Mouse (Mus musculus) liver, adult 2 months (tissue): Measurements from ENCODE around the gene Ube2d1. TPM values are rescaled to one million over a fixed set of nuclear protein-coding genes. Genes with fewer than 3 reads are reported as not detected.

ENCODE experiments used
- DNase-seq: peaks from one replicate; pipeline ENCODE4 v3.0.0-alpha.2; 2011; ENCODE audit warnings: low read depth, low spot score; ENCODE audit errors: extremely low read depth
- H3K27ac ChIP-seq: fragments of 200-500 bp; replicated peaks from 2 replicates; pipeline ENCODE4 v1.5.1; 2012; ENCODE audit warnings: low read depth, mild to moderate bottlenecking, control low read depth, inconsistent platforms, low read length; ENCODE audit not compliant: insufficient read depth
- H3K27me3 ChIP-seq: fragments of 200-500 bp; 2 replicates; pipeline ENCODE4 v1.6.1; 2012; ENCODE audit warnings: mild to moderate bottlenecking, moderate library complexity, low read length, inconsistent platforms; ENCODE audit not compliant: control insufficient read depth, insufficient read depth
- H3K36me3 ChIP-seq: fragments of 200-500 bp; 2 replicates; pipeline ENCODE4 v1.6.1; 2012; ENCODE audit warnings: low read length, inconsistent platforms; ENCODE audit not compliant: control insufficient read depth, insufficient read depth
- H3K4me1 ChIP-seq: fragments of 200-500 bp; 2 replicates; pipeline ENCODE4 v1.6.1; 2011; ENCODE audit warnings: low read length; ENCODE audit not compliant: control insufficient read depth, insufficient read depth
- H3K4me3 ChIP-seq: fragments of 200-500 bp; 2 replicates; pipeline ENCODE4 v1.5.1; 2011; ENCODE audit warnings: low read depth, mild to moderate bottlenecking, control low read depth, low read length, moderate library complexity; ENCODE audit not compliant: insufficient read depth
- H3K79me2 ChIP-seq: fragments of 200-500 bp; 2 replicates; pipeline ENCODE4 v1.6.1; 2012; ENCODE audit warnings: inconsistent platforms, mild to moderate bottlenecking, low read length, moderate library complexity; ENCODE audit not compliant: control insufficient read depth, insufficient read depth
- H3K9ac ChIP-seq: fragments of 200-500 bp; 2 replicates; pipeline ENCODE4 v1.6.1; 2012; ENCODE audit warnings: low read depth, mild to moderate bottlenecking, control low read depth, inconsistent platforms, low read length
- CTCF ChIP-seq: fragments of 200-500 bp; IDR thresholded peaks from 2 replicates; pipeline ENCODE4 v1.5.1; 2011; ENCODE audit warnings: low read depth, low read length, control low read depth
- POLR2A ChIP-seq: fragments of 200-500 bp; IDR thresholded peaks from 2 replicates; pipeline ENCODE4 v1.6.1; 2011; ENCODE audit warnings: low read length, control low read depth; ENCODE audit not compliant: insufficient read depth; ENCODE audit errors: extremely low read depth
- WGBS: fragments of 180-500 bp; shearing (Covaris S2); methylation state at CpG from one replicate; pipeline ENCODE4 v1.1.7; 2018; 5-methylcytosine and 5-hydroxymethylcytosine counted together
- polyA plus RNA-seq: library from polyadenylated mRNA; depleted of rRNA; stranded (reverse); fragments of >200 nt; gene quantifications from 2 replicates; pipeline ENCODE4 v1.2.3, GENCODE M21; 2012
- total RNA-seq: library from RNA; depleted of rRNA; stranded (reverse); fragments of >200 nt; gene quantifications from 2 replicates; pipeline ENCODE4 v1.2.3, GENCODE M21; 2014

Ube2d1 gene
- total and polyA plus RNA-seq, 2 experiments = 5.3 to 9.5 TPM

GRCm38 (mm10) chr10:71251256-71251655 is 33.8 kb downstream of the Ube2d1 start:
- Histone ChIP-seq H3K36me3 (peaks cover 4% of the 10 kb centered on the region; the same call in 1 of the 2 replicates), H3K4me3 (no peak overlapping the region), H3K4me1 (peaks cover 5% of the 10 kb centered on the region; the same call in 1 of the 2 replicates), H3K79me2 (no peaks in the 10 kb centered on the region), H3K27ac (no peak overlapping the region), H3K9ac (no peak overlapping the region), H3K27me3 (no peaks in the 10 kb centered on the region)
- DNase-seq = no peak
- TF ChIP-seq POLR2A (no peak), CTCF (no peak)
- whole genome bisulfite sequencing = 94% methylated on average over 5 of the region's 5 CpGs

DNA sequence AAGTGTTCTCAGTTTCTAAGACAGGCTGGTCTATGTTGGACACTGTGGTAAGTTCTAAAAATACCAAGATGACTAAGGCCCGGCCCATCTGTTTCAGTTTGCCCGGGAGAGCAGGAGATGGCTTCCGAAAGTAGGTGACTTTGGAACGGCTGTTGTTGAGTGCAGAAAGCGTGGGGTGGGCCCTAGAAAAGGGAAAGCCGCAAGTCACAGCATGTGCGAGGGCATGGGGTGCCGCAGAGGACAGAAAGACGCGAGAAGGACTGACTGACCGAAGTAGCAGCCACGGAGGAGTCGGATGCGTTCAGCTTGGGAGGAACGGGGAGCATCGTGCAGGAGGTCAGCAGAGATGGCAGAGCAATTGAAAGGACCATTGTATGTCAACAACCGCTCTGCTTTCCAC is 34.6 kb downstream of the Ube2d1 start:
- Histone ChIP-seq H3K36me3 (peaks cover 2% of the 10 kb centered on the region; the same call in 1 of the 2 replicates), H3K4me3 (no peak overlapping the region), H3K4me1 (peaks cover 5% of the 10 kb centered on the region; the same call in 1 of the 2 replicates), H3K79me2 (no peaks in the 10 kb centered on the region), H3K27ac (no peak overlapping the region), H3K27me3 (no peaks in the 10 kb centered on the region), H3K9ac (no peak overlapping the region)
- no peak for DNase-seq
- 91% methylated on average over 17 of the region's 17 CpGs for WGBS
- TF ChIP-seq CTCF (no peak), POLR2A (no peak)

DNA sequence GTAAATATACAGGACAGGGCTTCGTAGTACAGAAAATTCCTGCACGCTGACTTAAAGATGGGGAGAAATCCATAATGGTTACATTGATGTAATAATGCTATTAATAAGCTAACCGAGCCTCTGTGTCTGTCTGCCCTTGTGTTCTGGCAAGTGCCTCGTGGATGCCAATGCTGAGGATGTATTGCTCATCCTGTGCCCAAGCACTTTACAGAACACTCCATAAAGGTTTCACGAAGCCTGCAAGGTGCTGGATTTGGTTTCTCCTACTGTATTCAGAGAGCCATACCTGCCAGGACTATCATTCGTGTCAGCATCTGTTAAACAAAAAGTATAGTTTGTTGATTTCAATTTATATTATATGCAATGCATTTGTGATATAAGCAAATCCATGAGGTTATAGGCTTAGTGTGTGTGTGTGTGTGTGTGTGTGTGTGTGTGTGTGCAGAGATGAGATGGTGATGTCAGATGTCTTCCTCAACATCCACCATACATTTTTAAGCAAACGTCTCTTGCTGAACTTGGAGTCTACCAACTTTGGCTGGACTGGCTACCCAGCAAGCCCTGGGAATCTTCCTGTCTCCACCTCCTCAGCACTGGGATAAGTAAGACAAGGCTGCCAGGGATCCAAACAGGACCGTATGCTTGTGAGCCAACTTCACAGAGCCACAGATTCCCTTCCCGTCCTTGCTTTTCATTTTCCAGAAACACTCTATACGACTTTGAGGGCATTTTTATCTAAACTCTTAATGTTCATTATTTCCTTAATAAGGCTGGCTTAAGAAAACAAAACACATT is 35.8 kb downstream of the Ube2d1 start:
- Histone ChIP-seq H3K79me2 (no peaks in the 10 kb centered on the region), H3K4me3 (no peak overlapping the region), H3K4me1 (peaks cover 5% of the 10 kb centered on the region; the same call in 1 of the 2 replicates), H3K36me3 (no peaks in the 10 kb centered on the region), H3K9ac (no peak overlapping the region), H3K27me3 (no peaks in the 10 kb centered on the region), H3K27ac (no peak overlapping the region)
- TF ChIP-seq CTCF (no peak), POLR2A (no peak)
- DNase-seq = no peak
- 79% methylated on average over 10 of the region's 10 CpGs for WGBS

DNA sequence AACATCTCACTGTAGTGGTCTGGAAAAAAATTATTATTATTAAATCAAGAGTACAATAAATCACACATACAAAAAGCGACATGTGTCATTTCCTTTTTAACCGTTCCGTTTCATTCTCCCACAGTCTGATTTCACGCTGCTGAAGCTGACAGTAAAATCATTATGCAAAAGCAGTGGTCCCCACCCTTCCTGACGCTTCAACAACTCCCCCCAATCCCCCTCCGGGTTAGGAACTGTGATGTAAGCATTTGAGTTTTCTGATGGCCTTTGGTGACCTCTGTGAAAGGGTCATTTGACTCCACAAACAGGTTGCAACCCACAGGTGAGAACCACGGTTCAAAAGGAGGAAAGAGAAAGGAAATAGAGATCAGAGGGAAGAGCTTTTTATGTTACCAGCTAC is 38.1 kb downstream of the Ube2d1 start:
- WGBS = 39% methylated on average over 7 of the region's 7 CpGs
- no peaks in the 10 kb centered on the region for H3K79me2 ChIP-seq
- H3K4me1 ChIP-seq = no peaks in the 10 kb centered on the region
- no peak for DNase-seq
- no peak overlapping the region for H3K4me3 ChIP-seq
- H3K27me3 ChIP-seq = no peaks in the 10 kb centered on the region
- no peaks in the 10 kb centered on the region for H3K36me3 ChIP-seq
- no peak overlapping the region for H3K27ac ChIP-seq
- no peak overlapping the region for H3K9ac ChIP-seq
- TF ChIP-seq CTCF = no peak
- no peak for TF ChIP-seq POLR2A

DNA sequence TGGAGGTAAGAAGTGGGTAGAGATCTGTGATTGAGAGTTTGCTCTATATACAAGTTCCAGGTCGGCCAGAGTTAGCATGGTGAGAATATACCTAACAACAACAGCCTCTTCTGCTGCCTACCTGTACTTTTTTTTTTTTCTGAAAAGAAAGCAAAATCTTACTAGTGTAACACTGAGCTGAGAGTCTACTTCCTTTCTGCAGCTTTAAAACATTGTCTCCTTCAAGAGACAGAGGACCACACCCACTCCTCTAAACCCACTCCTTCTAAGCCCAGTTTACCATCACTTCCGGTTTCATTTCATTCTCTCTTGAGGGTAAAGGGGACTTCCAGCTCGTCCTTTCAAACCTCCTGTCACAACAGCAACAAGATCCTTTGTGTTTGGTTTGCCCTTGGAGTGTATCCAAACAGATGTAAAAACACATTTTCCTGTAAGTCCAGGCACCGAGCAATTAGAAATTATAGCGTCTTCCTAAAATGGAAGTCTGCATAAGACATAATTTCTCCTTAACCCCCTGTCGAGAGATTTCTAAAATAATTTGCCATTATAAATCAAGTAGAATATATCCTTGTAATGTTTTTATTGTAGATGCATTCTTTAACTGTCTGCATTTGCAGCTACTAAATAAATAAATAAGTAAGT is 45.5 kb downstream of the Ube2d1 start:
- no peaks in the 10 kb centered on the region for H3K27me3 ChIP-seq
- peak; percentile 21 for DNase-seq
- H3K36me3 ChIP-seq = 0 out of 2 replicates have a peak, but pooled peaks cover 1% of the 10 kb centered on the region
- TF ChIP-seq POLR2A = no peak
- no peak for TF ChIP-seq CTCF
- H3K9ac ChIP-seq = no peak overlapping the region
- WGBS = 65% methylated on average over 6 of the region's 6 CpGs
- no peak overlapping the region for H3K27ac ChIP-seq
- H3K4me1 ChIP-seq = peaks cover 5% of the 10 kb centered on the region; the same call in 1 of the 2 replicates
- H3K4me3 ChIP-seq = no peak overlapping the region
- H3K79me2 ChIP-seq = peaks cover 6% of the 10 kb centered on the region

- H3K27me3 ChIP-seq = no peaks in the 10 kb centered on the region
- peak within 1 kb of the TSS; percentile 90 for H3K9ac ChIP-seq
- H3K79me2 ChIP-seq = peaks cover 6% of the 10 kb centered on the region
- peak within 1 kb of the TSS; percentile 83 for H3K4me3 ChIP-seq
- H3K27ac ChIP-seq = peak within 1 kb of the TSS; percentile 84
- DNase-seq = no peak
- WGBS = 2% methylated on average over 7 of the region's 7 CpGs
- TF ChIP-seq CTCF (no peak), POLR2A (no peak)
- peaks cover 8% of the 10 kb centered on the region; the same call in 1 of the 2 replicates for H3K4me1 ChIP-seq
- H3K36me3 ChIP-seq = peaks cover 2% of the 10 kb centered on the region
These were observed 46.9 kb downstream of the Ube2d1 start, which contains the start of gene Tfam for GRCm38 (mm10) chr10:71238240-71238554. Tfam (minus strand) TSS chr10:71238280.
